Mouse (Mus musculus) megakaryocyte, embryonic 14.5 days (primary cell): Measurements from ENCODE around the gene Sox6. TPM values are rescaled to one million over a fixed set of nuclear protein-coding genes. Genes with fewer than 3 reads are reported as not detected.

ENCODE experiments used
- H3K27me3 ChIP-seq: replicated peaks from 2 replicates; pipeline ENCODE3; 2012; ENCODE audit warnings: inconsistent platforms
- H3K36me3 ChIP-seq: replicated peaks from 2 replicates; pipeline ENCODE3; 2012; ENCODE audit warnings: low read length, inconsistent platforms, mixed read lengths
- H3K4me1 ChIP-seq: 2 replicates; pipeline ENCODE4 v1.6.1; 2012; ENCODE audit warnings: inconsistent platforms
- H3K4me3 ChIP-seq: replicated peaks from 2 replicates; pipeline ENCODE3; 2012; ENCODE audit warnings: moderate library complexity, mild to moderate bottlenecking, inconsistent platforms
- H3K9me3 ChIP-seq: 2 replicates; pipeline ENCODE4 v1.6.1; 2012; ENCODE audit warnings: inconsistent platforms
- FLI1 ChIP-seq: IDR thresholded peaks from 2 replicates; pipeline ENCODE4 v1.6.1; 2012; ENCODE audit warnings: low read length, inconsistent platforms, mixed read lengths
- GATA1 ChIP-seq: IDR thresholded peaks from 3 replicates; pipeline ENCODE4 v1.6.1; 2012; ENCODE audit warnings: mixed read lengths, low read length, inconsistent platforms, borderline replicate concordance
- polyA plus RNA-seq: library from polyadenylated mRNA; stranded (reverse); fragments of >175 nt; gene quantifications from 2 replicates; pipeline ENCODE4 v1.2.3, GENCODE M21; 2012; ENCODE audit warnings: low replicate concordance; ENCODE audit not compliant: insufficient read depth

Sox6 gene
- polyA plus RNA-seq, 1 experiment = 0.17 TPM

DNA sequence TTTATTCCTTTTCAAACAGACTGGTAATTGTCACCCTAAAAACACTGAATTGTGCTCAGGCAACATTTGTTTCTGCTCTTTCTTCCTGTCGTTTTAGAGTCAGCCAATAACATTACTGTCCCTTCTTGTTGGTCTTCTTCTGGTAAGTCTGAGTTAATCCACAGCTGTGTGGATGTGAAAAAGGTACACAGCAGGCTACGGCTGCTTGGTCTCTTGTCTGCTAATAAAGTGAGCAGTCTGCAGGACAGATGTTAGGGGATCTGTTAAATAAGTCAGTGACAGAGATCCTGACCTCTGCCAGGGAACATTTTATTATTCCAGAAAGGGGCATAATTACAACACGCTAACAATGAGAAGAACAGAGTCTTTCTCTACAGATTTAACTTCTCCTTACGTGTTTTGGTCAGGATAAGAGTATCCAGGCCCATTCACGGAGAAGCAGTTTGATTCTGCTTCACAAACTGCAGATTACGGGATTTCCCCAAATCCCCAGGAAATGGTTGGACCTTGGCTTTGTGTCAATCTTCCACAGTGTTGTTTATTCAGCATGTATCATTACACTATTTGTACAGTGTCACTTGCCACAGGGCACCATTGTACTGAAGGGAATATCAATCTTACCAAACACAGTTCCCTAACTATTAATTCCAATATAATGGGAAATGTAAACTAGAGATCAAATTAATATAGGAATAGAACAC, 474.1 kb downstream of the Sox6 start:
- Histone ChIP-seq H3K9me3 (no peaks in the 10 kb centered on the region), H3K27me3 (peaks cover 3% of the 10 kb centered on the region), H3K4me1 (peaks cover 11% of the 10 kb centered on the region; the same call in 1 of the 2 replicates), H3K36me3 (no peaks in the 10 kb centered on the region), H3K4me3 (no peak overlapping the region)
- no peak for TF ChIP-seq FLI1

DNA sequence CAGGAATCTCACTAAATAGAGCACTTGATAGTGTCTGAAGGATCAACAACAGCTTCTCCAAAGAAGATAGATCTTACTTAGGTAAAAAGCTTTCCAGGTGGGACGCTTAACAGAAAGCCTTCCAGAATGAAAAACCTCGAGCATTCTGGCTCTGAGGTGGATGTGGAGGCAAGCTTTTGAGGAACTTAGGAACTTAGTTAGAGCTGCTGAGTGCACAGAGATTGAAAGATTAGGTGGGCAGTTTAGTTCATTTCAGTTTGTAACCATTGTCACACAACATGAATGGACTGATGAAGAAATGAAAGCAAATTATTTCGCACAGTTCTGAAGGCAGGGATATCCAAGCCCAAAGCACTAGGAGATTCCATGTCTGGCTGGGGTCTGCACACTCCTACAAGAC, 481.9 kb downstream of the Sox6 start:
- Histone ChIP-seq H3K36me3 (no peaks in the 10 kb centered on the region), H3K27me3 (no peaks in the 10 kb centered on the region), H3K4me3 (no peak overlapping the region), H3K9me3 (no peaks in the 10 kb centered on the region), H3K4me1 (peaks cover 6% of the 10 kb centered on the region; the same call in 1 of the 2 replicates)
- no peak for TF ChIP-seq FLI1
- TF ChIP-seq GATA1 = no peak

DNA sequence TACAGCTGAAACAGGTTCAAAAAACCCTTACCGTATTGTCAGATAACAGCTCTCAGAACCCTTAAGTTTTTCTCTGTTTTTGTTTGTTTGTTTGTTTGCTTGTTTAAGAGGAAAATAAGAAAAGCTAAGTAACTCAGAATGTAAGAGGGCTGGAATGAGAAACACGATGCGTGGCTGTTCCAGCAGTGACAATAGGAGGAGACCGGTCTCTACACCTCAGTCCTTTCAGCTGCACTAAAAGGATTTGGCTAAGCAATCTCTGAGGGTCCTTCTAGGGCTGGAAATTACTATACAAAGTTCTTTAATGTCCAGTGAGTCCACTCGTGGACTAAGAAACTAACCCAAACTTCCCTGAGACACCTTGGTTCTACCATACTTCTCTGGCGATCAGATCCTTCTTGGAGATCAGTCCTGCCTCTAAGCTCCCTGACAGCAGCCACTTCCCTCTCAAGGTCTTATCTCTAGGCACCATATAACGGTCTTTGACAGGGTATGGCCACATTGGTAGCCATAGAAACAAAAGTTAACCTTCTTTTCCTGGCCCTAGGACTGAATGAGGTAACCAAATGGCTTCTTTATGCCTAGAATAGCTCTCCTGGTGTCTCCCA, 488.3 kb downstream of the Sox6 start:
- Histone ChIP-seq H3K9me3 (no peaks in the 10 kb centered on the region), H3K4me3 (no peak overlapping the region), H3K4me1 (peaks cover 19% of the 10 kb centered on the region), H3K36me3 (no peaks in the 10 kb centered on the region), H3K27me3 (no peaks in the 10 kb centered on the region)
- TF ChIP-seq GATA1 = no peak
- no peak for TF ChIP-seq FLI1

DNA sequence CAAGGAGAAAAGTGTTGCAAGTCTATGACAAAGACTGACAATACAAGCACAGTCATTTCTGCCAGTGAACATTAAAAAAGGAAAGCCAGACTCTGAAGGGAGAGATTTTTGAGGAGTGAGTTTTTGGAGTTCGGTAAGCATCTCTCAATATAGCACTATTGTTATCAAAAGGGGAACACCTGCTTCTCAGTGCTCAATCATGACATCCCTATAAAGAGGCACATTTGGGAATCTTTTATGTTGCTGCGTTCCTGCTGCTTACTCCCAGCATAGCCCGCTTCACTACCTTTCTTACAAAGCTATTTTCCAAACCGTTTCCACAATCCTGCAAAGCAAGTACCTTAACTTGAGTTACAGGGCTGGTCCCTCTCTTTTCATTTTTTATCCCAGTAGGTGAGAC, 488.9 kb downstream of the Sox6 start:
- Histone ChIP-seq H3K4me1 (peaks cover 19% of the 10 kb centered on the region), H3K4me3 (no peak overlapping the region), H3K9me3 (no peaks in the 10 kb centered on the region), H3K27me3 (no peaks in the 10 kb centered on the region), H3K36me3 (no peaks in the 10 kb centered on the region)
- no peak for TF ChIP-seq GATA1
- TF ChIP-seq FLI1 = no peak

DNA sequence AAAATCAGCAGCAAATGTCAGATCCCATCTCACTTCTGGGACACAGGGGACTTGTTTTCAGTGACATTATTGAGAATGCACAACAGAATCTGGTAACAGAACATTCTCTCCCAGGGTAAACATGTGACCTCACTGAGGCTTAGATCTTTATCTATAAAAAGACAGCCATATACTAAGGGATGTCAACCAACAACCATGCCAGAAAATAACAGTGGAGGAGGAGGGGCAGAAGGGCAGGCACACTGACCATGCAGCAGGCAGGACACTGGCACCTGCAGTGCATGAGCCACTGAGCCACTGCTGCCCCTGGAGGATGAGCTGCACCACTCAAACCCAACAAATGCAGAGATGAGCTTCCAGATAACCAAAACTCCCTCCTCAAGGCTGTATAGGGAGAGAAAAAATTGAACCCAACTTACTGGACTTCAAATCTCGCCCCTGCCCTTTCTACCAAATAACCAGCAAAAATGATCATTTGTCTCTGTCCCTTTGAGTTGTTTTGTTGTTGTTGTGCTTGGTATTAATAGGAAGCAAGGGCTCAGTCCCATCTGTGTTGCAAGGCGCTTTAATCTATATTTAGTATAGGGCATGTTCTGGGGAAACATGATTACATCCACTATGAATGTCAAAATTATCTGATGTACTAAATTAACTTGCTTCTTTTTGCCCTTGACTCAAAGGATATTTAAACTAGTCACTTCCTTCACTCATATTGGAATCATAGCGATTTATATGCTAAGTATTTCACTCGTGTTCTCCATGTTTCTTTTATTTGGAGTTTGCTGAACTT, 492.8 kb downstream of the Sox6 start:
- Histone ChIP-seq H3K27me3 (no peaks in the 10 kb centered on the region), H3K9me3 (no peaks in the 10 kb centered on the region), H3K4me1 (peaks cover 15% of the 10 kb centered on the region), H3K4me3 (peak overlapping the region; percentile 73), H3K36me3 (no peaks in the 10 kb centered on the region)
- no peak for TF ChIP-seq FLI1
- TF ChIP-seq GATA1 = no peak

DNA sequence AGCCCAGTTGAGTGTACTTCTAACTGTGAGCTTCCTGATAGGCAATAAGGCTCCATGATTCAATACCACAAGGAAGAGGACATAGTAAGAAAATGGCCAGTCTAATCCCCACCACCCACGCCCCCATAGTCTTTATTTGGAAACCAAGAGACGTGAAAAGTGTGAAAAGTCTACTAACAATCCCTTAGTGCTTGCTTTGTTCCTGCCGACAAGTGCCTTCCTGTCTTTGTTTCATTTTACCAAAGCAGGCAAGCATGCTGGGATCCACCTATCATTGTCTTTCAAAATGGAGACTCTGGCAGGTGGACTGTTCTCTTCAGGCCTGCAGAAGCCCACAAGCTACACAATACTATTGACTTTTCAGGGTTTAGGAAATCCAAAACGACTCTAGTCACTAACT, 495.0 kb downstream of the Sox6 start:
- Histone ChIP-seq H3K4me1 (peaks cover 23% of the 10 kb centered on the region), H3K4me3 (no peak overlapping the region), H3K9me3 (no peaks in the 10 kb centered on the region), H3K27me3 (no peaks in the 10 kb centered on the region), H3K36me3 (no peaks in the 10 kb centered on the region)
- no peak for TF ChIP-seq GATA1
- TF ChIP-seq FLI1 = no peak

DNA sequence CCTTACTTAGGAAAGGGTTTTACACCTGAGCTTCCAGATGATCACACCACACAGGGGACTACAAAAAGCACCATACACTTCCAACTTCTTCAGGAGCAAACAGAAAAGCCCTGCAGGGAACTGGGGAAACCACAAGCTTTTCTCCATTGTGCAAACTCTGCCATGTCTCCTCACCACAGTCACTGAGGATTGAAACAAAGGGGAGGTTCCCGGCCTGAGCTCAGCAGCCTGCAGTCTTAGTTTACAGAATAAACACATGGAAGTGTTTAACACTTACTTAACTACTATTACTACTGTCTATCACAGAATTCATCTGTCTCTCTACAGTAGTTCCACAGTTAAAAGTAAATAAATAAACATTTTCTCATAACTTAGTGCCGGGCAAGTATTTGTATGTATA, 498.3 kb downstream of the Sox6 start:
- H3K4me3 ChIP-seq = no peak overlapping the region
- H3K36me3 ChIP-seq = no peaks in the 10 kb centered on the region
- H3K4me1 ChIP-seq = peaks cover 18% of the 10 kb centered on the region; the same call in 1 of the 2 replicates
- H3K27me3 ChIP-seq = peaks cover 6% of the 10 kb centered on the region
- no peaks in the 10 kb centered on the region for H3K9me3 ChIP-seq
- TF ChIP-seq GATA1 (no peak), FLI1 (no peak)

DNA sequence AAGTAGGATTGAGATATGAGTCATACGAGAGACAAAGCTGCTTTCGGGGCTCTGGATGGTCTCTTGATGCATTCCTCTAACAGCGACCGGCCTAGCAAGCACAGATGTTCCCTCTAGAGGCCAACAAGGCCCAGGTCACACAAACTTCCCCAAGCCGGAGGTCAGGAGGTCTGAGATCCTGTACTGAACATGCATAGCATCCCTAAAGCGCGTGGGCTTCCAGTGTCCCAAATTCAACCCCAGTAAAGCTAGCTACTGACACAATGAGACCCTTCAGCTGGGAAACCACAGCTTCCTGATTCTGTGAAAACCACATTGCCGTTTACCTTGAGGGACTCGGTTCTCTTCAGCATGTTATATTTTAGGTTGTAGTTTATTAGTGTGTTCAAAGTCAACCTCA, 499.6 kb downstream of the Sox6 start:
- no peaks in the 10 kb centered on the region for H3K36me3 ChIP-seq
- H3K9me3 ChIP-seq = no peaks in the 10 kb centered on the region
- H3K4me1 ChIP-seq = peaks cover 18% of the 10 kb centered on the region; the same call in 1 of the 2 replicates
- no peak for TF ChIP-seq GATA1
- no peak for TF ChIP-seq FLI1
- H3K27me3 ChIP-seq = peaks cover 6% of the 10 kb centered on the region
- H3K4me3 ChIP-seq = no peak overlapping the region

DNA sequence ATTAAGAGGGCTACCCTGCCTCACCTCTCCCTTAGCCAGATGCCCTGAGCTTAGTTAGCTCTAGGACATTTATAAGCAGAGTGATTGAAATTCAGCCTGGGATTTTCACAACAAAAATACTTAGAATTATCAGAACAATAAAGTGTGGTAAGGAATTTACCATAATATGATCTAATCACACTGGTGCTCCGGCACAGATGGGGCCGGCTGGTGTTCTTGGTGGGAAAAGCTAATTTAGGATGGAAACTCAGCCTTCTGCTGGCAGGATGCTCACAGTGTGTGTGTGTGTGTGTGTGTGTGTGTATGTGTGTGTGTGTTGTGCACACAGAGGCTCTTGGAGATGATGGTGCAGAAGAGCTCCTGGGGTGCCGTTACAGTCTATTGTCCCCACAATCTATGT, 501.0 kb downstream of the Sox6 start:
- no peaks in the 10 kb centered on the region for H3K9me3 ChIP-seq
- H3K36me3 ChIP-seq = no peaks in the 10 kb centered on the region
- peaks cover 6% of the 10 kb centered on the region for H3K27me3 ChIP-seq
- peaks cover 18% of the 10 kb centered on the region; the same call in 1 of the 2 replicates for H3K4me1 ChIP-seq
- no peak overlapping the region for H3K4me3 ChIP-seq
- TF ChIP-seq FLI1 (no peak), GATA1 (no peak)

DNA sequence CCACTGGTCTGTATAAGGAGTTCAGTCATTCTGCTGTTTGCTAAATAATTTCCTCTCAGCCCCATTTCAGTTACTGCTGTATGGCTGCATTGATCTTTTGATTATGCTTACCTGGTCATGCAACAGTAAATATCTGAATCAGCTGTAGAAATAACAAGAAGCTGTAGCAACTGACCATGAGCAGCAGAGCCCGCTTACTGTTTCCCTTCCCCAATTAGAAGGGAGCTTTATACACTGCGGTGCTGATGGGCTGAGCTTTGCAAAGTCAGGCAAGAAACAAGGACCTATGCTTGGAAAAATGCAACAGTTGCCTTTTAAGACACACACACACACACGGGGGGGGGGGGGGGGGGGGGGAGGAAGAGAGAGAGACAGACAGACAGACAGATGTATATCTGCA, 502.1 kb downstream of the Sox6 start:
- TF ChIP-seq GATA1 (no peak), FLI1 (no peak)
- Histone ChIP-seq H3K27me3 (peaks cover 6% of the 10 kb centered on the region), H3K4me1 (peaks cover 23% of the 10 kb centered on the region), H3K4me3 (no peak overlapping the region), H3K9me3 (no peaks in the 10 kb centered on the region), H3K36me3 (no peaks in the 10 kb centered on the region)
